Mouse (Mus musculus) lung, embryonic 15.5 days (tissue): Measurements from ENCODE around the gene Btbd17. TPM values are rescaled to one million over a fixed set of nuclear protein-coding genes. Genes with fewer than 3 reads are reported as not detected.

ENCODE experiments used
- ATAC-seq: fragments of 200-750 bp; cut with Nextera tagmentation; 2 replicates; pipeline ENCODE4 v1.8.0; 2017; ENCODE audit warnings: moderate number of reproducible peaks, borderline replicate concordance; ENCODE audit not compliant: low FRiP score, low TSS enrichment; ENCODE audit errors: extremely low read depth
- H3K27ac ChIP-seq: fragments of 300-500 bp; sonication (generic); 2 replicates; pipeline ENCODE4 v1.5.1; 2015; ENCODE audit warnings: moderate library complexity, mild to moderate bottlenecking, inconsistent platforms
- H3K27me3 ChIP-seq: fragments of 300-500 bp; sonication (generic); 2 replicates; pipeline ENCODE4 v1.6.1; 2015; ENCODE audit warnings: inconsistent platforms
- H3K36me3 ChIP-seq: fragments of 300-500 bp; sonication (generic); 2 replicates; pipeline ENCODE4 v1.6.1; 2015; ENCODE audit warnings: inconsistent platforms
- H3K4me1 ChIP-seq: fragments of 300-500 bp; sonication (generic); 2 replicates; pipeline ENCODE4 v1.6.1; 2015; ENCODE audit warnings: inconsistent platforms
- H3K4me2 ChIP-seq: fragments of 300-500 bp; sonication (generic); 2 replicates; pipeline ENCODE4 v1.6.1; 2015; ENCODE audit warnings: inconsistent platforms, mild to moderate bottlenecking, moderate library complexity
- H3K4me3 ChIP-seq: fragments of 300-500 bp; sonication (generic); 2 replicates; pipeline ENCODE4 v1.5.1; 2015; ENCODE audit warnings: mild to moderate bottlenecking, inconsistent platforms
- H3K9ac ChIP-seq: fragments of 300-500 bp; sonication (generic); 2 replicates; pipeline ENCODE4 v1.6.1; 2015; ENCODE audit warnings: inconsistent platforms
- H3K9me3 ChIP-seq: fragments of 300-500 bp; sonication (generic); 2 replicates; pipeline ENCODE4 v1.6.1; 2016; ENCODE audit warnings: inconsistent platforms
- WGBS: fragments of 180-500 bp; shearing (Covaris S2); methylation state at CpG from one replicate; pipeline ENCODE4 v1.1.7; 2015; 5-methylcytosine and 5-hydroxymethylcytosine counted together
- polyA plus RNA-seq: library from polyadenylated mRNA; unstranded; fragments of >200 nt; fragmentation: Nextera tagmentation; extraction: Ambion mirVana; gene quantifications from 2 replicates; pipeline ENCODE4 v1.2.1, GENCODE M21; 2015

Gene Btbd17
- polyA plus RNA-seq, 1 experiment from 2014 or later: 0.71 TPM

GRCm38 (mm10) chr11:114741451-114741850 is 54.3 kb downstream of the Btbd17 start:
- WGBS: 35% methylated on average over 6 of the region's 6 CpGs
- no peak overlapping the region for H3K9ac ChIP-seq
- no peaks in the 10 kb centered on the region for H3K9me3 ChIP-seq
- no peaks in the 10 kb centered on the region for H3K27me3 ChIP-seq
- H3K4me3 ChIP-seq: no peak overlapping the region
- no peak overlapping the region for H3K4me2 ChIP-seq
- H3K27ac ChIP-seq: no peak overlapping the region
- no peaks in the 10 kb centered on the region; the same call in 1 of the 2 replicates for H3K4me1 ChIP-seq
- no peak for ATAC-seq
- no peaks in the 10 kb centered on the region for H3K36me3 ChIP-seq

Other genes starting within 250 kb of the Btbd17 start
- gene Rpl38, start 127.4 kb downstream of the Btbd17 start, polyA plus RNA-seq: 816 and 841 TPM in 2 replicates
- 11.7 and 13.5 TPM in 2 replicates for gene Ttyh2, start 120.5 kb downstream of the Btbd17 start, polyA plus RNA-seq
- gene Dnaic2, start 68.5 kb downstream of the Btbd17 start, polyA plus RNA-seq: 3.4 and 3.9 TPM in 2 replicates
- gene Kif19a, start 30.6 kb downstream of the Btbd17 start, polyA plus RNA-seq: 0.29 and 0.40 TPM in 2 replicates
- not detected in 2 replicates for gene Gpr142, start 3.0 kb upstream of the Btbd17 start, polyA plus RNA-seq
- gene Gprc5c, start 55.2 kb upstream of the Btbd17 start, polyA plus RNA-seq: 35.4 and 36.1 TPM in 2 replicates
- gene Cd300a, start 94.1 kb upstream of the Btbd17 start, polyA plus RNA-seq: 1.2 and 1.4 TPM in 2 replicates
- 0.21 and 0.23 TPM in 2 replicates for gene Cd300lb, start 138.4 kb upstream of the Btbd17 start, polyA plus RNA-seq
- gene Cd300c, start 173.2 kb upstream of the Btbd17 start, polyA plus RNA-seq: not detected in 2 replicates
- gene Cd300ld, start 194.0 kb upstream of the Btbd17 start, polyA plus RNA-seq: 0.10 and 0.17 TPM in 2 replicates
- 2.8 and 2.9 TPM in 2 replicates for gene Cd300c2, start 205.9 kb upstream of the Btbd17 start, polyA plus RNA-seq
- not detected in 2 replicates for gene Cd300ld2, start 220.2 kb upstream of the Btbd17 start, polyA plus RNA-seq
- gene Cd300ld4, start 231.1 kb upstream of the Btbd17 start, polyA plus RNA-seq: not detected in 2 replicates
- not detected in 2 replicates for gene Cd300ld5, start 241.8 kb upstream of the Btbd17 start, polyA plus RNA-seq